Mouse (Mus musculus): ENCODE measurements around the gene Gdpd3. TPM values are rescaled to one million over a fixed set of nuclear protein-coding genes. Genes with fewer than 3 reads are reported as not detected.
A peak's percentile ranks its signal among the peaks of the same experiment; 100 is the strongest.

The Gdpd3 gene
- total RNA-seq, 2 experiments from 2014 or later, result 0.99 to 3.0 TPM

DNA sequence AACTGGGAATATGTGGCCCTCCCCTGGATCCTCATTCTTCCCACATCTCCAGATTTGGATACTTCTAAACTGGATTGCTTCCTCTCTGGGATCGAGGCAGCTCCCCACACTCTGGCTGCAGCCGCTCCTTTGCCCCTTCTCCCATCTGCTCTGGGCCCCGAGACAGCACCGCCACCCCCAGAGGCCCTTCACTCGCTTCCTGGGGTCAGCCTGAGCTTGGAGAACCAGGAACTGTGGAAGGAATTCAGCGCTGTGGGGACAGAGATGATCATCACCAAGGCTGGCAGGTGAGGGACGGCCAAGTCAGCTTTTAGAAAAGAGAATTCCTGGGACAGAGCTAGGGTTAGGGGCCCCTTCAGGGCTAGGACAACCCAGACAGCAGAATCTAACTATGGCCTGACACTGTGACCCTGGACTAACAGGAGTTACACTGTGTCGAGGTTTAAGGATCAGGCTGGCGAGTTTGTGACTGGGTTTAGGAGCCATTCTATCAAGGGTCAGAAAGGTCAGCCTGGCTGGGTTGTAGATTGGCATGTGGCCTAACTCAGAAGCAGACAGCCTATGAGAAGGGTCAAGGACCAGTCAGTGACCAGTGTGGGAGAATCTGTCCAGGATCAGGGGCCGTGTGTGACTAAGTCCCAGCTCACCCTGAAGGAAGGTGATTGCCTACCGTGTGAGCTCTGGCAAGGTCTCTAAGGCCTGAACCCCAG lies 15.7 kb downstream of the Gdpd3 start:
- DNase-seq (ENCODE audit: low spot score in 2 of 2), result no peak
- intact Hi-C loops (cut with DNase I), result no loop called here

DNA sequence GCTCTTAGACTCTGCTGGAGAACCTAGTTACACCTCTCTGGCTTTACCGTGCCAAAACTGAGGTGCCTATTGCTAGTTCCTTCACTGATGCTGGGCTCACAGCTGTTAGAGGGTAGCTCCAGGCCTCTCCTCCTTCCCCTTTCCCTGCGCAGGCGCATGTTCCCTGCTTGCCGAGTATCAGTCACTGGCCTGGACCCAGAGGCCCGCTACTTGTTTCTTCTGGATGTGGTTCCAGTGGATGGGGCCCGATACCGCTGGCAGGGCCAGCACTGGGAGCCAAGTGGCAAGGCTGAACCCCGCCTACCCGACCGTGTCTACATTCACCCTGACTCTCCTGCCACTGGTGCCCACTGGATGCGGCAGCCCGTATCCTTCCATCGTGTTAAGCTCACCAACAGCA lies 16.6 kb downstream of the Gdpd3 start:
- intact Hi-C loops (cut with DNase I), result no loop called here
- no peak for DNase-seq (ENCODE audit: low spot score in 2 of 2)

GRCm38 (mm10) chr7:126784469-126784868 lies 18.3 kb downstream of the Gdpd3 start:
- DNase-seq (ENCODE audit: low spot score in 2 of 2), result no peak
- intact Hi-C loops (cut with DNase I), result no loop called here

GRCm38 (mm10) chr7:126785056-126785455 lies 18.9 kb downstream of the Gdpd3 start:
- intact Hi-C loops (cut with DNase I), result no loop called here
- no peak for DNase-seq (ENCODE audit: low spot score in 2 of 2)

DNA sequence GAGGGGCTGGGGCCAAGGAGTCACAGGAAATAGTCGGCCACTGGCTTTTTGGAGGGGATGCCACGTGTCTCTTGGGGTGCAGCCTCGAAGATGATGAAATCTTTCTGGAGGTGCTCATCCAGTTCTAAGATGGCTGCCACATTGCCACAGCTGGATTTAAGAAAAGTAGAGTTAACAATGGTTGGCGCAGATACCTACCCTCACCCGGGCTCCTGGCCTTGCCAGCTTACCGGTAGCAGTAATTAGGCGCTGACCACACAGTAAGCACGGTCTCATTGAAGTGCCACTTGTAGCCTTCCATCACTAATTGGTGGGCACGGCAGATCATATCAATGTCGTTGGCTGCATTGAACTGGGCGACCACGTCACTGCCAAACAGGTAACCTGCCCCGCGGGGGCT lies 20.0 kb downstream of the Gdpd3 start:
- intact Hi-C loops (cut with DNase I), result no loop called here

GRCm38 (mm10) chr7:126789141-126789540 lies 23.0 kb downstream of the Gdpd3 start:
- no peak for DNase-seq (ENCODE audit: low spot score in 2 of 2)
- intact Hi-C loops (cut with DNase I), result no loop called here

More for the DNA sequence above, 20.0 kb downstream of the Gdpd3 start:
- DNase-seq (ENCODE audit: low spot score in 2 of 2), result no peak

DNA sequence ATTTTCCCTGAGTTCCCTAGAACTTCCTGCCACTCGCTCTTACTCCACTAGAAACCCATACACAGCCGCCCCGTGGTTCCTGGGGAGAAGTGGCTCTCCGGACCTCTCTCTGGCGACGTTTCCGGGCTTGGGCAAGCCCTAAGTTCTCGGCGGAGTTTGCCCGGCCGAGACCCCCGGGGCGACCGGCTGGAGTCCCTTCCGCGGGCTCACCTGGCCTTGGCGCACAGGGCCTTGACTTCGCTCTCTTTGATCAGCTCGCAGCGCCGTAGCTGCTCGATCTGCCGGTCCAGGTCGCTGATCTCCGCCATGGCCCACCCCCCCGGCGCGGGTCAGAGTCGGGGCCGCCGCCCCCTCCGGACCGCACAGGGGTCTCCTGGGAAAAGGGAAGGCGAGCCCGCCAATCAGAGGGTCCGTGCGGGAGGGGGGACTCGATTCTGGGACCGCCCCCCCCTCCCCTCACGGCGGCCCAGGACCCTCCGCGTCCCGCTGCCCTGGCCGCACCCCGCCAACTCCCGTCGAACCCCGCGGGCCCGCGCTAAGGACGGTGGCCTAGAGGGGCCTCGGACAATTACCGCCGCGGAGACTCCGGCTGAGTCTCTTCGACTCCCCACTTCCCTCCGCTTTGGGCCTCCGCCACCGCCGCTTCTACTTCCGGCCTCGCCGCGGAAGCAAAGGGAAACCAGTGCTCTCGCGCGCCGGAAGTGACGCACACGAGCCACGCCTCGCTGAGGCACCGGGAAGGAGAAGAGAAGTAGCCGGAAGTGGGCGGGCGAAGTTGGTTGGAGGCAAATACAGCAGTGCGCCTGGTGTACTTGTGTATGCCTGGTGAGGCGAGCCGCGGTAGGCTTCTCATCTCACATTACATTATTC lies 26.0 kb downstream of the Gdpd3 start, which contains the start of gene Ppp4c:
Ppp4c (minus strand) TSS at position 646 of the 870 bp plus-strand sequence.
- intact Hi-C loops (cut with DNase I), result loop anchor here (1.0 kb wide), 1 partner anchor 12 kb away; no protein-coding TSS in a partner anchor
- DNase-seq (ENCODE audit: low spot score in 2 of 2), result peak; percentile 95

DNA sequence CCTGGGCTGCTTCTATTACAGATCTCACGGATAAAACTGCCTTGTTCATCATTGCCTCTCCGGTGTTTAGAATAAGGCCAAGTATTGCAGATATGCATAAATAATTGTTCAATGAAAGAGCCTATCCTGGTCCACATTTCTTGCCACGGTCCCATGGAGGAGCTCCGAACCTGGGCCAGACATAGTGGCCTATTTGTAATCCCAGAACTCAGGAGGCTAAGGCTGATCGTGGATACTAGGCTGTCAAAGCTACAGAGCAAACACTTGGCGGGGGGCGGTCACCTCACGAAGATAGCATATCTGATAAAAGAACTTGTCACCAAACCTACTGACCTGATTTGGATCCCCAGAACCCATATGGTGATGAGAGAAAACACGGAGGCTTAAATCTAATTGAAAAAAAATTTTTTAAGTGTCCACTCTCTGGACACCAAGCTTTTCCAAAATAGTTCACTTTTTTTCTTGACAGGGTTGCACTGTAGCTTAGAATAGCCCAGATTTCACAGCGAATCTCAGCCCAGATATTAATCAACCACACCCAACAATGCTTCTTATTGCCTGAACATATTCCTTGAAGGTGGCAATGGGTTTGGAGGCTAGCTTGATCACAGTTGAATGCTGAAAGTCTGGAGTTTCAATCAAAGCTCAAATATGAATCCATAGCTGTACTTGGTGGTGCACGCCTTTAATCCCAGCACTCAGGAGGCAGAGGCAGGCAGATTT lies 26.7 kb downstream of the Gdpd3 start:
- DNase-seq (ENCODE audit: low spot score in 2 of 2), result no peak
- intact Hi-C loops (cut with DNase I), result loop anchor here (1.0 kb wide), 1 partner anchor 13 kb away; no protein-coding TSS in a partner anchor

DNA sequence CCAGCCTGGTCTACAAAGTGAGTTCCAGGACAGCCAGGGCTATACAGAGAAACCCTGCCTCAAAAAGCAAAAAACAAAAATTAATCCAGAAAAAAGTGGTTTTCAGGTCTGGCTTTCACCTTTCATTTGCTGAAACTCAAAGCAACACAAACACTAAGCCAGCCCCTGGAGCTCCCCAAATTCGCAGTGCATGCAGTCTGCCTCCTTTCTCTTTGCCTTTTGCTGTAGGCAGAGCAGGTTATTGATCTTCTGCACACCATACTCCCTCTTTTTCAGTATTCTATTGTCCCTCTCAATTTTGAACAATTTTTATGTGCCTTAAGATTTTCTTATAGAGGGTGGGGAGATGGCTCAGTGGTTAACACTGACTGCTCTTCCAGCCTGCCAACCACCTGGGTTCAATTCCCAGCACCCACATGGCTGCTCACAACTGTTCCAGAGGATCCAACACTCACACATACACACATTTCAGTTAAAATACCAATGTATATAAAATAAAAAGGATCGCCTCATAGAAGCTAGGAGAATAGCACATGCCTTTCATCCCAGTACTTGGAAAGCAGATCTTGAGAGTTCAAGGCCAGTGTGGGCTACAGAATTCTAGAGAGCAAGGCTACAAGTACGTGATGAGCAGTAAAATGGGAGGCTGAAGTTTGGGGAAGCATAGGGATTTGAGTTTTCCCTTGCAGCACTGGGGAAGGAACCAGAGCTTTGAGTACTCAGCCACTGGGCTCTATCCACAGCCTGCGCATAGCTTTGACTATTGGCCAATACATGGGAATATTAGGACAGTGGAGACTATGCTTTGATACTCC lies 27.5 kb downstream of the Gdpd3 start:
- intact Hi-C loops (cut with DNase I), result no loop called here

DNA sequence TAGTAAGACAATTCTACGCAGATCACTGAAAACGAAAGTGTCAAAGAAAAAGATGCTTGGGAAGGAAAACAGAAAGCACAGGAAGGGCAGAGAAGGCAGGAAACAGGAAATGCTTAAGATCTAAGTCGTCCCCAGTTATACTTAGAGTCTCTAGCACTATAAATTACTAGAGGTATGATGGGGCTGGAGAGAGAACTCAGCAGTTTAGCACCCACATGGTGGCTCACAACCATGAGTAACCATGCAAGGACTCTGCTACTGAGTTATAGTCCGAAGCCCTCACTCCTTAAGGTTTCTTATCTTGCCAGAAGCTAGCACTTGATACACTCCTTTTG lies 28.1 kb downstream of the Gdpd3 start:
- DNase-seq (ENCODE audit: low spot score in 2 of 2), result no peak
- intact Hi-C loops (cut with DNase I), result no loop called here

More for the DNA sequence above, 27.5 kb downstream of the Gdpd3 start:
- DNase-seq (ENCODE audit: low spot score in 2 of 2), result no peak

DNA sequence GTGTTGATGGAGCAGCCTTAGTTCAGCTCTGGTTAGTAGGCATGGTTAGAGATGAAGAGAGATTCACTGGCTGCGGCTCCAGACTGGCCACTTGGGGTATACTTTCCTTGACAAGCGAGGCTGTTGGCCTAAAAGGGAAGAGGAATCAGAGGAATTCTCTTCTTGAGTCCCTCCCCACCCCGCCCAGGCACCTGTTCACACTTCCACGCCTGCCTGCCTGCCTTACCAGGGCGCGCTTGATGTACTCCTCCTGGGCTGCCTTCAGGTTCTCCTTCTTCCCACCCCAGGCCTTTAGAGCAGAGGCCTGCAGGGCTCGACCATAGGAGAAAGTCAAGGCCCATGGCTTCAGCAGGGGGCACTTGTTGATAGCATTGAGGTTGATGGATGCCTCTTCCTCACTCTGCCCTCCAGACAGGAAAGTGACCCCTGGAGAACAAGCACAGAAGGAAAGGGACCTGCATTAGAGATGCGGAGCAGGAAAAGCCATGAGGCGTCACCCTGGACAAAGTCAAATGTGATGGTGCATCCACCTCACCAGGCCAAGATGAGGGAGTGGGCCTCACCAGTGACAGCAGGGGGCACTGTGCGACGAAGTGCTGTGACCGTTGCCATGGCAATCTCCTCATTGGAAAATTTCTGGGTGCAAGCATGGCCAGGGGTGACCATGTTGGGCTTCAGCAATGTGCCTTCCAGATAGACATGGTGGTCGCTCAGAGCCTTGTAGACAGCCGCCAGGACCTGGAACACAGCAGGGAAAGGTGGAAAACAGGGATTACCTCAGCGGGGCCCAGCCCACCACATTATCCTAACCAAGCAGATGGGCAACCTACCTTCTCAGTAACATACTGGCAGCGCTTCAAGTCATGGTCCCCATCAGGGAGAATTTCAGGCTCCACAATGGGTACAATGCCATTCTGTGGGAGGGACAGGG lies 29.5 kb downstream of the Gdpd3 start:
- DNase-seq (ENCODE audit: low spot score in 2 of 2), result no peak
- intact Hi-C loops (cut with DNase I), result loop anchor here (5.0 kb wide), 1 partner anchor 93 kb away; no protein-coding TSS in a partner anchor

DNA sequence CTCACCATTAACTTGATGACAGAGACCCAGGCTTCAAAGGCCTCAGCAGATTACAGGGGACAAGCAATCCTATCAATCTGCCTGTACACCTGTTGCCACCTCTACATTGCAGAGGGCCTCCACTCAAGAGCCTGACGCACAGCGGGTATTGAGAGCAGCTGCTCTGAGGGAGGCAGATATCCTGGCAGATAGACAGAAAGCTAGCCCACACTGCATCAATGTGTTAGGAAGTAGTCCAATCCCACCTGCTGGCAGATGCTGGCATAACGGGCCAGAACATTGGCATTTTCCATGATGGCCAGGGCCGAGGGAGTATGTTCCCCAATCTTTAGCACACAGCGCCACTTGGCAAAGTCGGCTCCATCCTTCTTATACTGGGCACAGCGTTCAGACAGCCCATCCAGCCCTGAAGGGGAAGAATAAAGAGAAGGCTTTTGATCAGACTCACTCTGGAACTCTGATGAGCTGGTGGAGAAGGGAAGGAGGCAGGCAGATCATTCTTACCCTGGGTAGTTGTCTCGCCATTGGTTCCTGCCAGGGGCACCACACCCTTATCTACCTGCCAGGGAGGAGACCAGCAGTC lies 30.3 kb downstream of the Gdpd3 start:
- peak; percentile 50 to 56 for DNase-seq (ENCODE audit: low spot score in 2 of 2)
- intact Hi-C loops (cut with DNase I), result loop anchor here (5.0 kb wide), 1 partner anchor 94 kb away; no protein-coding TSS in a partner anchor

GRCm38 (mm10) chr7:126797411-126798126 lies 31.4 kb downstream of the Gdpd3 start, which contains the start of gene Fam57b:
Gene Fam57b (plus strand): TSS chr7:126797668.
- DNase-seq (ENCODE audit: low spot score in 2 of 2), result peak in 1 of 2 experiments; percentile 43

DNA sequence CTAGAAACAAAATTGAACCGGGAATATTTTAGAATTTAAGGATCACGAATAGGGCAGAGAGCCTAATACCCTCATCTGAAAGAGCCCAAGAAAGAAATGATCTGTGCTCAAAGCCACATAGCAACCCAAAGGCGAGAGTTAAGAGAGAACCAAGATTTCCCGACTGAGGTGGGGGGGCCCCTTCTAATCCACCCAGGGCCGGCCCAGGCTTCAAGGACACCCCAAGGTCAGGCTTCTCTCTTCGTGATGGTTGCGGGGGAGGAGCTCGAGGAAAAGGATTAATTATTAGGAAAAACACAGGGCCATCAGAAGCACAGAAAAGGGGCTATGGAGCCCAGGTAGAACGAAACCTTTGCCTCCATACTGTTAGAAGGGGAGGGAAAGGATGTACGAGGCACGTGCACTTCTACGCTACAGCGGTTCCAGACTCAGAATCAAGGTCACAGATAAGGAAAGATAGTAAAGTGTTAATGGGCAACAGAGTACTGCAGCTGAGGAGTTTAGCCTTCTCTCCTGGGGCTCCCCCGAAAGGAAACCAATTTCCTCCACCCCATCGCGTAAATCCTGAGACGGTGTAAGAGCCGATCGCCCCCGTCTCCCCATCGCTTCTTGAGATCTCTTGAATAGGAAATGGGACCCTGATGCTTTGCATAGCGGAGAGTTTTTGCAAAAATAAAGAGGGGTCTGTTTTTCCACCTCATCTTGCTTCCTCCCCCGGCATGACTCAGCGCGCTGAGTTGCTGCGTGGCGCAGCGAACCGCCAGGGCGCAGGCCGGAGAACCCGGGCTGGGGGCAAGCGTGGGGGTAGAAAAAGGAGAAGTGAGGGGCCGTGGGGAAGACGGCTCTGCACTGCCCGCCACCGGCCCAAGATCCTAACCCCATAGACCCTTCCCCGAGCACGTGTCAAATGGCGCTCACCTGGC lies 32.3 kb downstream of the Gdpd3 start:
- no peak for DNase-seq (ENCODE audit: low spot score in 2 of 2)
- intact Hi-C loops (cut with DNase I), result loop anchor here (2.0 to 5.0 kb wide), 2 partner anchors 36 to 96 kb away; no protein-coding TSS in a partner anchor

More at GRCm38 (mm10) chr7:126797411-126798126, 31.4 kb downstream of the Gdpd3 start, which contains the start of gene Fam57b:
- intact Hi-C loops (cut with DNase I), result loop anchor here (2.0 to 5.0 kb wide), 2 partner anchors 35 to 95 kb away; no protein-coding TSS in a partner anchor

DNA sequence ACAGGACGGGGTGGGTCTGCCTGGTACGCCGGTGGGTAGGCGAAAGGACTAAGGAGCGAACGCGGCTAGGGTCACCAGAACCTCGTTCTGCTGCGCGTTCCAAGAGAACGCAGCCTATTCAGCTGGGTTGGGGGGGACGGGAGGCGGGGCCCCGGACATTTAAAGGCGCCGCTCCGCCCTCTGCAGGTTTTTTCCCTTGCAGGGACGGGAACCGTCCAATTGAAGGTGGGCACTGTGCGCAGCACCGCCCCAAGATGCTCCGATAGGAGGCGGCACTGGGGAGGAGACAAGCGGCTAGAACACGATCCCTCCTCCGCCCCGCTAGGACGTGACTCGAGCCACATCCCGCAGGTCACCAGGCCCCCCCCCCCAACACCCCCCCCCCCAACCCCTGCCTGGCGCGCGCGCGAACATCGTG lies 32.9 kb downstream of the Gdpd3 start:
- peak; percentile 98 for DNase-seq (ENCODE audit: low spot score in 2 of 2)
- intact Hi-C loops (cut with DNase I), result loop anchor here (2.0 to 5.0 kb wide), 2 partner anchors 36 to 97 kb away; no protein-coding TSS in a partner anchor

All from left cerebral cortex, postnatal 36 days (tissue).